In genomic region chr15:79755977-79756625, GRCm38 (mm10) we compare ENCODE assay signal across 10 mouse cellular contexts. TPM values are rescaled to one million over a fixed set of nuclear protein-coding genes. Genes with fewer than 3 reads are reported as not detected.
A peak's percentile ranks its signal among the peaks of the same experiment; 100 is the strongest.
DNase-seq lines count a peak whose midpoint lies in the region; ATAC-seq and TF ChIP-seq lines count a peak whose summit lies in the region.
"Had no signal": no experiment of that assay in that cellular context is flagged by ENCODE, and none has a peak within 500 bp of the region (broad histone marks: within the 10 kb centered on the region; RNA-seq: fewer than 3 reads in every experiment).

No protein-coding gene starts in this region.

- H3K9me3 ChIP-seq in forebrain, embryonic 12.5 days, result no peaks in the 10 kb centered on the region
- H3K9me3 ChIP-seq in forebrain, postnatal 0 days (ENCODE audit: low read length), result no peaks in the 10 kb centered on the region

- H3K4me3 ChIP-seq in forebrain, embryonic 12.5 days (replicated peaks), result no peak overlapping the region
- H3K4me3 ChIP-seq in forebrain, postnatal 0 days (ENCODE audit: low read depth, low read length), result no peak overlapping the region
- H3K4me3 ChIP-seq in thymus, adult 2 months (ENCODE audit: control insufficient read depth, insufficient read depth, low read length), result no peak overlapping the region

- intact Hi-C loops in left cerebral cortex, postnatal 25 days (cut with DNase I), result loop anchor here (2.0 kb wide), 1 partner anchor 19 kb away; no protein-coding TSS in a partner anchor

- no peak for TF ChIP-seq CTCF in forebrain, postnatal 0 days (IDR thresholded peaks at IDR 0.05; ENCODE audit: low read depth)
- no peak for TF ChIP-seq CTCF in thymus, adult 2 months (IDR thresholded peaks at IDR 0.05; ENCODE audit: borderline replicate concordance, control insufficient read depth, extremely low read depth, insufficient read depth, low read length, poor library complexity)

- peaks cover 4% of the 10 kb centered on the region; the same call in 1 of the 2 replicates for H3K36me3 ChIP-seq in forebrain, embryonic 12.5 days (replicated peaks)
- H3K36me3 ChIP-seq in forebrain, postnatal 0 days (ENCODE audit: insufficient read depth), result peaks cover 4% of the 10 kb centered on the region; the same call in 1 of the 2 replicates
- no peaks in the 10 kb centered on the region for H3K36me3 ChIP-seq in thymus, adult 2 months (ENCODE audit: control insufficient read depth, insufficient read depth, low read length)

- no peaks in the 10 kb centered on the region for H3K27me3 ChIP-seq in forebrain, embryonic 12.5 days
- H3K27me3 ChIP-seq in forebrain, postnatal 0 days (ENCODE audit: insufficient read depth, low read length), result no peaks in the 10 kb centered on the region
- H3K27me3 ChIP-seq in thymus, adult 2 months (ENCODE audit: control insufficient read depth, insufficient read depth, low read length), result no peaks in the 10 kb centered on the region

- DNase-seq in forebrain, postnatal 0 days, result no peak
- DNase-seq in left cerebral cortex, postnatal 25 days (ENCODE audit: low spot score in 2 of 2), result peak; percentile 55 to 86
- no peak for DNase-seq in left cerebral cortex, adult 11 months (ENCODE audit: low spot score)
- DNase-seq in thymus, adult 2 months, result no peak
- no peak for DNase-seq in thymus, postnatal 14 days
- peak; percentile 62 for DNase-seq in right cerebral cortex, postnatal 25 days
- DNase-seq: cerebellum, adult 9-10 months; kidney, adult 18-20 months had no signal

- WGBS in forebrain, embryonic 12.5 days, result 77% methylated on average over 8 of the region's 8 CpGs
- 68% methylated on average over 8 of the region's 8 CpGs for WGBS in forebrain, postnatal 0 days
- 61% methylated on average over 8 of the region's 8 CpGs for WGBS in thymus, adult 2 months

- H3K9ac ChIP-seq in forebrain, embryonic 12.5 days, result no peak overlapping the region
- H3K9ac ChIP-seq in forebrain, postnatal 0 days, result no peak overlapping the region

- H3K4me2 ChIP-seq in forebrain, embryonic 12.5 days, result no peak overlapping the region
- H3K4me2 ChIP-seq in forebrain, postnatal 0 days (ENCODE audit: low read depth), result no peak overlapping the region

- no peak for ATAC-seq in forebrain, embryonic 12.5 days (ENCODE audit: low FRiP score)
- ATAC-seq in forebrain, postnatal 0 days, result no peak
- ATAC-seq in cerebellum, adult (ENCODE audit: insufficient number of reproducible peaks, low FRiP score, low TSS enrichment), result no peak

- peaks cover 12% of the 10 kb centered on the region for H3K4me1 ChIP-seq in forebrain, embryonic 12.5 days
- no peaks in the 10 kb centered on the region for H3K4me1 ChIP-seq in forebrain, postnatal 0 days (ENCODE audit: insufficient read depth)
- peaks cover 22% of the 10 kb centered on the region for H3K4me1 ChIP-seq in thymus, adult 2 months (replicated peaks; ENCODE audit: control insufficient read depth, insufficient read depth, low read length)

- no peak for TF ChIP-seq POLR2A in thymus, adult 2 months (IDR thresholded peaks at IDR 0.05; ENCODE audit: control insufficient read depth, extremely low read depth, insufficient read depth, low read length, poor library complexity)

- H3K27ac ChIP-seq in forebrain, embryonic 12.5 days, result 0 out of 2 replicates have a peak overlapping the region, but pooled peaks have one; percentile 42
- no peak overlapping the region for H3K27ac ChIP-seq in forebrain, postnatal 0 days (ENCODE audit: low read depth, low read length)
- peak overlapping the region; percentile 29; the same call in 1 of the 2 replicates for H3K27ac ChIP-seq in thymus, adult 2 months (ENCODE audit: control insufficient read depth, insufficient read depth, low read length)

RNA-seq across cellular contexts. Expression of gene Sun2, which starts 13.8 kb away (rescaled TPM):
- 6.2 and 8.6 TPM in 2 replicates for polyA plus RNA-seq in forebrain, embryonic 12.5 days (2016; fragmentation: Nextera tagmentation; extraction: Ambion mirVana)
- 43.0 and 56.4 TPM in 2 replicates for total RNA-seq in forebrain, postnatal 0 days (2014; rRNA removed)
- polyA plus RNA-seq in forebrain, postnatal 0 days (2015; fragmentation: Nextera tagmentation; extraction: Ambion mirVana), result 2.3 and 3.7 TPM in 2 replicates
- 10 to 100 TPM; 26.3 to 43.4 TPM for total RNA-seq in left cerebral cortex, postnatal 25 days (2021)
- 245 and 297 TPM in 2 replicates for polyA plus RNA-seq in thymus, adult 2 months (2012; rRNA removed)

RNA-seq across cellular contexts. Expression of gene Dnal4, which starts 21.5 kb away (rescaled TPM):
- polyA plus RNA-seq in forebrain, embryonic 12.5 days (2016; fragmentation: Nextera tagmentation; extraction: Ambion mirVana), result 76.7 and 78.3 TPM in 2 replicates
- 58.3 and 59.2 TPM in 2 replicates for total RNA-seq in forebrain, postnatal 0 days (2014; rRNA removed)
- 81.5 and 94.5 TPM in 2 replicates for polyA plus RNA-seq in forebrain, postnatal 0 days (2015; fragmentation: Nextera tagmentation; extraction: Ambion mirVana)
- 10 to 100 TPM; 46.7 to 54.9 TPM for total RNA-seq in left cerebral cortex, postnatal 25 days (2021)
- polyA plus RNA-seq in thymus, adult 2 months (2012; rRNA removed), result 51.2 and 51.3 TPM in 2 replicates

RNA-seq across cellular contexts. Expression of gene Nptxr, which starts 48.5 kb away (rescaled TPM):
- 7.2 and 8.0 TPM in 2 replicates for polyA plus RNA-seq in forebrain, embryonic 12.5 days (2016; fragmentation: Nextera tagmentation; extraction: Ambion mirVana)
- 129 and 184 TPM in 2 replicates for total RNA-seq in forebrain, postnatal 0 days (2014; rRNA removed)
- 41.9 and 87.3 TPM in 2 replicates for polyA plus RNA-seq in forebrain, postnatal 0 days (2015; fragmentation: Nextera tagmentation; extraction: Ambion mirVana)
- 100 to 1,000 TPM; 898 to 921 TPM for total RNA-seq in left cerebral cortex, postnatal 25 days (2021)
- polyA plus RNA-seq in thymus, adult 2 months (2012; rRNA removed), result 1.2 and 1.4 TPM in 2 replicates

Comparison
In these comparisons a context has a peak if more than half of its experiments do, and no peak if none do; other contexts are left out.
1. DNase-seq: peak in left cerebral cortex, postnatal 25 days (2 of 2) and right cerebral cortex, postnatal 25 days (single experiment); none in forebrain, postnatal 0 days (single experiment), left cerebral cortex, adult 11 months (single experiment), thymus, adult 2 months (single experiment) and thymus, postnatal 14 days (single experiment).
2. RNA of gene Sun2, which starts 13.8 kb away (polyA plus RNA-seq): 245 to 297 TPM in thymus, adult 2 months; 6.2 to 8.6 TPM in forebrain, embryonic 12.5 days and 2.3 to 3.7 TPM in forebrain, postnatal 0 days; every median in the first group is over 10 times any median in the second.